In the genomic region with DNA sequence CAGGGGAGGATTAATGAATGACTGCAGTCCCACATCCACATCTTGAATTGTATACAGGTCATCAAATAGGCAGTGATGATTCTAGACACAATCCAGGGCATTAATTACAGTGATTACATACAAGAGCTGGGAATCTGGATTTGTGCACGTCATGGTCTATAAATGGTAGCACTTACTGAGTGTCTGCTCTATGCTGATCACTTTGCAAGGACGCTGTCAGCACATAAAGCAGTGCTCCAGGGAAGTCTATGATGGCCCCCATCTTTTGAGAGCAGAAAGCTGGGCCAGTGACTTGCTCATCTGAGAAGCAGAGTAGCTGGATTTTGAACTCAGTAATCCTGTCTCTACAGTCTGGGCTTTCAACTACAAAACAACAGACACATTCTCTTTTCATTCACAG, we compare ENCODE assay signal across 23 mouse cellular contexts.
DNase-seq lines count a peak whose midpoint lies in the region; ATAC-seq and TF ChIP-seq lines count a peak whose summit lies in the region.
"Had no signal": no experiment of that assay in that cellular context is flagged by ENCODE, and none has a peak within 500 bp of the region (broad histone marks: within the 10 kb centered on the region; RNA-seq: fewer than 3 reads in every experiment).

No protein-coding gene starts in this region.

- 0 out of 2 replicates have a peak overlapping the region, but pooled peaks have one; percentile 0 for H3K4me2 ChIP-seq in heart, embryonic 14.5 days (ENCODE audit: low read length)
- H3K4me2 ChIP-seq in heart, postnatal 0 days (ENCODE audit: low read depth, low read length) = no peak overlapping the region
- H3K4me2 ChIP-seq: forebrain, embryonic 15.5 days; hindbrain, embryonic 14.5 days had no signal

- TF ChIP-seq EP300 in heart, postnatal 0 days (IDR thresholded peaks at IDR 0.05; ENCODE audit: low read depth) = no peak

- intact Hi-C loops in heart, postnatal 36 days (cut with DNase I) = no loop called here

- H3K9me3 ChIP-seq in heart, embryonic 14.5 days (ENCODE audit: control insufficient read depth, low read length) = no peaks in the 10 kb centered on the region
- no peaks in the 10 kb centered on the region for H3K9me3 ChIP-seq in heart, postnatal 0 days (replicated peaks; ENCODE audit: control insufficient read depth, low read length)
- H3K9me3 ChIP-seq: forebrain, embryonic 15.5 days had no signal

- peak; percentile 83 for ATAC-seq in heart, embryonic 14.5 days (ENCODE audit: insufficient number of reproducible peaks, insufficient read depth, low FRiP score, low read depth)
- peak; percentile 85 for ATAC-seq in heart, postnatal 0 days (ENCODE audit: insufficient read depth, low read depth)
- ATAC-seq in activated CD4-positive, CD25-positive, alpha-beta regulatory T cell, adult 4 months = no peak
- ATAC-seq: CD4-positive, CD25-positive, alpha-beta regulatory T cell, adult 4 months; forebrain, embryonic 15.5 days; hindbrain, postnatal 0 days; inflammation-experienced regulatory T-cells, adult 6 months; intestine, embryonic 16.5 days had no signal

- TF ChIP-seq CTCF in heart, postnatal 0 days (IDR thresholded peaks at IDR 0.05; ENCODE audit: low read depth) = no peak

- H3K9ac ChIP-seq in heart, embryonic 14.5 days (ENCODE audit: low read length) = no peak overlapping the region
- H3K9ac ChIP-seq in heart, postnatal 0 days (replicated peaks; ENCODE audit: low read depth, low read length) = no peak overlapping the region
- H3K9ac ChIP-seq: forebrain, embryonic 15.5 days; hindbrain, embryonic 14.5 days had no signal

- DNase-seq in heart, adult 11 months = peak; percentile 45
- DNase-seq in heart, adult 8-10 months (ENCODE audit: low spot score) = no peak
- no peak for DNase-seq in heart, postnatal 36 days
- peak; percentile 43 for DNase-seq in heart, postnatal 0 days (ENCODE audit: low spot score)
- DNase-seq in heart, postnatal 4 days = no peak
- DNase-seq: adrenal gland, adult 8-10 months; adrenal gland, postnatal 25 days; cerebellum, adult 18-20 months; cerebellum, adult 9-10 months; cerebellum, postnatal 14 days; gastrocnemius, adult 2 months; gastrocnemius, postnatal 14 days; heart, adult 18-20 months; kidney, adult 18-20 months; kidney, adult 9 months had no signal

- H3K27me3 ChIP-seq in heart, embryonic 14.5 days (ENCODE audit: control insufficient read depth, insufficient read depth, low read length) = no peaks in the 10 kb centered on the region
- H3K27me3 ChIP-seq in heart, postnatal 0 days (ENCODE audit: control insufficient read depth, insufficient read depth, low read length) = no peaks in the 10 kb centered on the region
- H3K27me3 ChIP-seq: forebrain, embryonic 15.5 days had no signal

- H3K4me1 ChIP-seq in heart, embryonic 14.5 days (ENCODE audit: control insufficient read depth in 2 of 2, insufficient read depth in 2 of 2, low read length in 2 of 2) = peaks cover 13 to 33% of the 10 kb centered on the region in 2 experiments
- peaks cover 24% of the 10 kb centered on the region for H3K4me1 ChIP-seq in heart, postnatal 0 days (ENCODE audit: control insufficient read depth, insufficient read depth)

- peak overlapping the region; percentile 52 to 72; a peak in 3 of 4 replicates for H3K27ac ChIP-seq in heart, embryonic 14.5 days (replicated peaks in 1 of 2; ENCODE audit: control insufficient read depth in 1 of 2, insufficient read depth in 1 of 2, low read depth in 2 of 2, low read length in 2 of 2)
- peak overlapping the region; percentile 40; the same call in 1 of the 2 replicates for H3K27ac ChIP-seq in heart, postnatal 0 days (ENCODE audit: low read depth)
- H3K27ac ChIP-seq: forebrain, embryonic 15.5 days; hindbrain, embryonic 14.5 days; hindbrain, postnatal 0 days had no signal

- H3K4me3 ChIP-seq in heart, embryonic 14.5 days (ENCODE audit: control insufficient read depth in 1 of 2, insufficient read depth in 1 of 2, low read depth in 1 of 2, low read length in 2 of 2) = no peak overlapping the region
- no peak overlapping the region for H3K4me3 ChIP-seq in heart, postnatal 0 days (ENCODE audit: low read depth, low read length)
- H3K4me3 ChIP-seq: forebrain, embryonic 15.5 days; gastrocnemius, adult 2 months had no signal

- H3K36me3 ChIP-seq in heart, embryonic 14.5 days (ENCODE audit: control insufficient read depth, insufficient read depth, low read length) = peaks cover 38% of the 10 kb centered on the region
- H3K36me3 ChIP-seq in heart, postnatal 0 days (replicated peaks; ENCODE audit: control insufficient read depth, insufficient read depth, low read length) = peaks cover 12% of the 10 kb centered on the region
- H3K36me3 ChIP-seq: forebrain, embryonic 15.5 days had no signal

- 38% methylated on average over 2 of the region's 2 CpGs for WGBS in heart, embryonic 14.5 days
- WGBS in heart, postnatal 0 days = 43% methylated on average over 2 of the region's 2 CpGs

Comparison
In these comparisons a context has a peak if more than half of its experiments do, and no peak if none do; other contexts are left out.
1. DNase-seq: peak in heart, adult 11 months (single experiment) and heart, postnatal 0 days (single experiment); none in heart, adult 8-10 months (single experiment), heart, postnatal 36 days (0 of 2) and heart, postnatal 4 days (single experiment).